10 mouse cellular contexts compared by ENCODE assay signal in genomic region chr10:5803739-5804138, GRCm38 (mm10). TPM values are rescaled to one million over a fixed set of nuclear protein-coding genes. Genes with fewer than 3 reads are reported as not detected.
DNase-seq lines count a peak whose midpoint lies in the region; ATAC-seq and TF ChIP-seq lines count a peak whose summit lies in the region.
"Had no signal": no experiment of that assay in that cellular context is flagged by ENCODE, and none has a peak within 500 bp of the region (broad histone marks: within the 10 kb centered on the region; RNA-seq: fewer than 3 reads in every experiment).

No protein-coding gene starts in this region.

- in situ Hi-C loops in CH12.LX (cut with MboI; ENCODE audit: low pct_ligation_motif_present, low pct_unique_long_range_greater_than_20kb, low sequenced_read_pairs), result loop anchor here (25.0 kb wide), 1 partner anchor 1259 kb away; the partner anchor contains the start of gene Ipcef1

- peak overlapping the region; percentile 68 for H3K9ac ChIP-seq in CH12.LX (ENCODE audit: insufficient read depth, low read depth)
- H3K9ac ChIP-seq in forebrain, embryonic 16.5 days (replicated peaks; ENCODE audit: low read depth, low read length), result 0 out of 2 replicates have a peak overlapping the region, but pooled peaks have one; percentile 26
- peak overlapping the region; percentile 30 for H3K9ac ChIP-seq in liver, embryonic 16.5 days (ENCODE audit: low read depth, low read length)

- peaks cover 45% of the 10 kb centered on the region for H3K79me2 ChIP-seq in CH12.LX (replicated peaks; ENCODE audit: control insufficient read depth, extremely low read depth, insufficient read depth, poor library complexity, severe bottlenecking)

- no peaks in the 10 kb centered on the region for H3K27me3 ChIP-seq in CH12.LX (replicated peaks)
- H3K27me3 ChIP-seq in forebrain, embryonic 16.5 days (replicated peaks; ENCODE audit: control insufficient read depth, insufficient read depth, low read length), result no peaks in the 10 kb centered on the region
- no peaks in the 10 kb centered on the region for H3K27me3 ChIP-seq in liver, embryonic 16.5 days (ENCODE audit: control insufficient read depth, insufficient read depth, low read depth, low read length)

- TF ChIP-seq RAD21 in CH12.LX (IDR thresholded peaks at IDR 0.05; ENCODE audit: low read depth, low read length), result no peak

- peaks cover 29 to 35% of the 10 kb centered on the region in 2 experiments for H3K36me3 ChIP-seq in CH12.LX (replicated peaks in 1 of 2; ENCODE audit: control insufficient read depth in 1 of 2, insufficient read depth in 1 of 2, low read length in 1 of 2)
- peaks cover 3% of the 10 kb centered on the region; the same call in 1 of the 2 replicates for H3K36me3 ChIP-seq in forebrain, embryonic 16.5 days (ENCODE audit: control insufficient read depth, insufficient read depth)
- peaks cover 34% of the 10 kb centered on the region for H3K36me3 ChIP-seq in liver, embryonic 16.5 days (ENCODE audit: control insufficient read depth, insufficient read depth)

- peak; percentile 14; the same call in 1 of the 2 replicates for TF ChIP-seq EP300 in CH12.LX (IDR thresholded peaks at IDR 0.05; ENCODE audit: low read length)

- peak overlapping the region; percentile 66 to 76 (median 68) for H3K4me3 ChIP-seq in CH12.LX (replicated peaks in 1 of 3; ENCODE audit: low read depth in 2 of 3, low read length in 2 of 3, poor library complexity in 1 of 3)
- H3K4me3 ChIP-seq in forebrain, embryonic 16.5 days (replicated peaks; ENCODE audit: low read length), result peak overlapping the region; percentile 37
- H3K4me3 ChIP-seq in liver, embryonic 16.5 days (ENCODE audit: low read depth, low read length), result peak overlapping the region; percentile 97

- dilution Hi-C loops in CH12.LX (cut with MboI; ENCODE audit: extremely low pct_ligation_motif_present, extremely low pct_unique_long_range_greater_than_20kb, low sequenced_read_pairs), result no loop called here

- peak; percentile 34 for DNase-seq in heart, adult 11 months
- DNase-seq in heart, adult 9 months (ENCODE audit: low spot score in 2 of 2), result no peak
- peak; percentile 30 for DNase-seq in CH12.LX (ENCODE audit: extremely low read depth)
- DNase-seq in thymus, postnatal 25 days, result no peak
- DNase-seq in urinary bladder, postnatal 25 days (ENCODE audit: low spot score), result no peak
- no peak for DNase-seq in layer of hippocampus, adult 11-12 months (ENCODE audit: low spot score)
- DNase-seq: kidney, postnatal 10 days had no signal

- no peak for TF ChIP-seq CTCF in CH12.LX (conservative IDR thresholded peaks at IDR 0.05 in 1 of 2, IDR thresholded peaks at IDR 0.05 in 1 of 2; ENCODE audit: low read depth in 2 of 2, low read length in 2 of 2)

- WGBS in forebrain, embryonic 16.5 days, result 0% methylated on average over 1 of the region's 1 CpGs
- 3% methylated on average over 1 of the region's 1 CpGs for WGBS in liver, embryonic 16.5 days (ENCODE audit: insufficient replicate concordance)

- no peak for TF ChIP-seq POLR2A in CH12.LX (IDR thresholded peaks at IDR 0.05; ENCODE audit: low read depth, low read length)

- no peak for ATAC-seq in forebrain, embryonic 16.5 days
- ATAC-seq in liver, embryonic 16.5 days (ENCODE audit: low read depth), result no peak
- ATAC-seq: CD4-positive, CD25-positive, alpha-beta regulatory T cell, adult 4 months had no signal

- H3K4me1 ChIP-seq in CH12.LX (ENCODE audit: control insufficient read depth in 1 of 2, insufficient read depth in 2 of 2), result peaks cover 3 to 37% of the 10 kb centered on the region in 2 experiments
- peaks cover 24% of the 10 kb centered on the region for H3K4me1 ChIP-seq in forebrain, embryonic 16.5 days (replicated peaks; ENCODE audit: control insufficient read depth, insufficient read depth, low read length)
- H3K4me1 ChIP-seq in liver, embryonic 16.5 days (ENCODE audit: control insufficient read depth, low read depth, low read length), result peaks cover 36% of the 10 kb centered on the region

- H3K9me3 ChIP-seq in CH12.LX (replicated peaks; ENCODE audit: low read length), result no peaks in the 10 kb centered on the region
- H3K9me3 ChIP-seq in forebrain, embryonic 16.5 days (ENCODE audit: control insufficient read depth, low read length), result no peaks in the 10 kb centered on the region
- H3K9me3 ChIP-seq in liver, embryonic 16.5 days (replicated peaks; ENCODE audit: control insufficient read depth, low read length), result no peaks in the 10 kb centered on the region

- peak overlapping the region; percentile 47; the same call in 1 of the 2 replicates for H3K4me2 ChIP-seq in CH12.LX (ENCODE audit: insufficient read depth, low read depth, poor library complexity, severe bottlenecking)
- H3K4me2 ChIP-seq in forebrain, embryonic 16.5 days (ENCODE audit: low read length), result peak overlapping the region; percentile 49
- peak overlapping the region; percentile 60 for H3K4me2 ChIP-seq in liver, embryonic 16.5 days (ENCODE audit: low read depth, low read length)

- no peak overlapping the region for H3K27ac ChIP-seq in CH12.LX (ENCODE audit: insufficient read depth, low read depth)
- no peak overlapping the region for H3K27ac ChIP-seq in forebrain, embryonic 16.5 days (ENCODE audit: low read length)
- H3K27ac ChIP-seq in liver, embryonic 16.5 days (ENCODE audit: low read length), result no peak overlapping the region

TF ChIP-seq in CH12.LX, 34 proteins besides CTCF, POLR2A, EP300 and RAD21:
- TF ChIP-seq NELFE (IDR thresholded peaks at IDR 0.05; ENCODE audit: low read depth, low read length) (no peak), IRF4 (IDR thresholded peaks at IDR 0.05; ENCODE audit: low read depth, low read length) (no peak), ETS1 (conservative IDR thresholded peaks at IDR 0.05; ENCODE audit: low read depth, low read length) (no peak), GABPA (IDR thresholded peaks at IDR 0.05; ENCODE audit: insufficient replicate concordance, low read depth, low read length) (no peak), ZNF384 (IDR thresholded peaks at IDR 0.05; ENCODE audit: low read depth, low read length) (no peak), TCF12 (IDR thresholded peaks at IDR 0.05; ENCODE audit: low read depth, low read length) (no peak), CHD2 (IDR thresholded peaks at IDR 0.05; ENCODE audit: low read length) (peak; percentile 59; the same call in 1 of the 2 replicates), USF1 (IDR thresholded peaks at IDR 0.05; ENCODE audit: low read depth, low read length) (no peak), SMC3 (IDR thresholded peaks at IDR 0.05; ENCODE audit: low read depth, low read length) (no peak), ELF1 (IDR thresholded peaks at IDR 0.05; ENCODE audit: low read depth, low read length) (no peak), PAX5 (IDR thresholded peaks at IDR 0.05; ENCODE audit: low read length) (no peak), CHD1 (IDR thresholded peaks at IDR 0.05; ENCODE audit: low read depth, low read length) (no peak), HCFC1 (IDR thresholded peaks at IDR 0.05; ENCODE audit: low read depth, low read length) (no peak), E2F4 (IDR thresholded peaks at IDR 0.05; ENCODE audit: insufficient replicate concordance, low read depth, low read length) (no peak), RCOR1 (conservative IDR thresholded peaks at IDR 0.05; ENCODE audit: low read depth, low read length) (no peak), SIN3A (IDR thresholded peaks at IDR 0.05; ENCODE audit: low read length) (no peak; the same call in 1 of the 2 replicates), MXI1 (IDR thresholded peaks at IDR 0.05; ENCODE audit: low read depth, low read length) (peak; percentile 52; the same call in 1 of the 2 replicates), ZMIZ1 (IDR thresholded peaks at IDR 0.05; ENCODE audit: low read depth, low read length) (no peak), TBP (conservative IDR thresholded peaks at IDR 0.05; ENCODE audit: low read depth, low read length) (no peak), NRF1 (IDR thresholded peaks at IDR 0.05; ENCODE audit: low read depth, low read length) (no peak), MYC (IDR thresholded peaks at IDR 0.05; ENCODE audit: low read depth, low read length) (peak; percentile 90), JUN (IDR thresholded peaks at IDR 0.05; ENCODE audit: insufficient read depth, low read depth, low read length) (no peak), BHLHE40 (IDR thresholded peaks at IDR 0.05; ENCODE audit: low read depth, low read length) (no peak), MAFK (IDR thresholded peaks at IDR 0.05; ENCODE audit: insufficient replicate concordance, low read length) (no peak), JUND (conservative IDR thresholded peaks at IDR 0.05; ENCODE audit: low read depth, low read length) (no peak), ZC3H11A (IDR thresholded peaks at IDR 0.05; ENCODE audit: low read depth, low read length) (no peak), MEF2A (IDR thresholded peaks at IDR 0.05; ENCODE audit: borderline replicate concordance, low read depth, low read length) (no peak), MAZ (IDR thresholded peaks at IDR 0.05; ENCODE audit: low read depth, low read length) (no peak), MAX (IDR thresholded peaks at IDR 0.05; ENCODE audit: low read length) (peak; percentile 57), USF2 (conservative IDR thresholded peaks at IDR 0.05; ENCODE audit: low read depth, low read length) (no peak), KAT2A (IDR thresholded peaks at IDR 0.05; ENCODE audit: insufficient replicate concordance, low read length) (no peak), POLR2AphosphoS2 (IDR thresholded peaks at IDR 0.05; ENCODE audit: low read depth, low read length) (no peak)

RNA-seq across cellular contexts. Expression of gene Fbxo5, which starts 1.7 kb away (rescaled TPM):
- total RNA-seq in CH12.LX (2012; rRNA removed) (34.8 and 45.4 TPM in 2 replicates), CH12.LX (2014; rRNA removed) (66.9 and 68.2 TPM in 2 replicates)
- 45.5 and 46.4 TPM in 2 replicates for polyA plus RNA-seq in CH12.LX (2012; ENCODE audit: insufficient read length, low read depth)
- 32.7 and 34.5 TPM in 2 replicates for polyA plus RNA-seq in forebrain, embryonic 16.5 days (2015; fragmentation: Nextera tagmentation; extraction: Ambion mirVana)
- 78.7 and 92.7 TPM in 2 replicates for polyA plus RNA-seq in liver, embryonic 16.5 days (2015; fragmentation: Nextera tagmentation; extraction: Ambion mirVana)

RNA-seq across cellular contexts. Expression of gene Mtrf1l, which starts 20.0 kb away (rescaled TPM):
- 5.6 and 8.4 TPM in 2 replicates for total RNA-seq in CH12.LX (2012; rRNA removed)
- 12.4 and 12.9 TPM in 2 replicates for total RNA-seq in CH12.LX (2014; rRNA removed)
- polyA plus RNA-seq in CH12.LX (2012; ENCODE audit: insufficient read length, low read depth), result 8.8 and 9.5 TPM in 2 replicates
- polyA plus RNA-seq in forebrain, embryonic 16.5 days (2015; fragmentation: Nextera tagmentation; extraction: Ambion mirVana), result 10.1 and 12.0 TPM in 2 replicates
- polyA plus RNA-seq in liver, embryonic 16.5 days (2015; fragmentation: Nextera tagmentation; extraction: Ambion mirVana), result 4.9 and 6.3 TPM in 2 replicates

Comparison
In these comparisons a context has a peak if more than half of its experiments do, and no peak if none do; other contexts are left out.
1. DNase-seq: peak in heart, adult 11 months (single experiment) and CH12.LX (single experiment); none in heart, adult 9 months (0 of 2), thymus, postnatal 25 days (single experiment), urinary bladder, postnatal 25 days (single experiment) and layer of hippocampus, adult 11-12 months (single experiment).
2. H3K4me3 ChIP-seq: peak in every context shown above with its lines; median percentile 97 in liver, embryonic 16.5 days; 68 in CH12.LX; 37 in forebrain, embryonic 16.5 days.
3. Peak in every context shown above with its lines, with median percentiles within 50 percentile points of each other: H3K4me2 ChIP-seq and H3K9ac ChIP-seq.